ENCODE assay signal across 8 mouse cellular contexts in the genomic region with DNA sequence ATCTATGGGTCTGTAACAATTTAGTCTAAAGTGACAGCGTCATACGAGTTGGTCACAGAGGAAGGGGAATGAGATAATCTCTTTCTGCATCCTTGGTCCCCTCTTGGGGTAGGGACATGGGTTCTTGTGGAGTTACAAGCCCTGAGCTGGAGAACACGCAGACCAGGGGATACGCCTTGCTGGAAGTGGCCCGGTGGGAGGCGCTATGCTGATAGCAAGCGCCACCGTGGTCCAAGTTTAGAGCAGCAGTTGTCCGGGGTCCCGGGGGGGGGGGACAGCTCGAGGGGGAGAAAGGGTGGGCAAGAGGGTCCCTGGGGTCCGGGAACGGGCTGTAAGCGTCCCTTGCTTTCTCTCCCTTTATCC. TPM values are rescaled to one million over a fixed set of nuclear protein-coding genes. Genes with fewer than 3 reads are reported as not detected.
DNase-seq lines count a peak whose midpoint lies in the region; ATAC-seq and TF ChIP-seq lines count a peak whose summit lies in the region.

No protein-coding gene starts in this region.

- peak overlapping the region; percentile 76 for H3K4me3 ChIP-seq in heart, embryonic 11.5 days (ENCODE audit: low read depth, low read length)
- H3K4me3 ChIP-seq in testis, adult 2 months (ENCODE audit: control insufficient read depth, low read depth, low read length) = peak overlapping the region; percentile 91; the same call in 1 of the 2 replicates

- H3K36me3 ChIP-seq in heart, embryonic 11.5 days (ENCODE audit: control insufficient read depth, insufficient read depth, low read length) = no peaks in the 10 kb centered on the region
- no peaks in the 10 kb centered on the region for H3K36me3 ChIP-seq in testis, adult 2 months (ENCODE audit: control insufficient read depth, insufficient read depth, low read length)

- no peaks in the 10 kb centered on the region for H3K9me3 ChIP-seq in heart, embryonic 11.5 days (replicated peaks; ENCODE audit: control insufficient read depth, low read length)

- peak overlapping the region; percentile 84 for H3K9ac ChIP-seq in heart, embryonic 11.5 days (ENCODE audit: low read depth, low read length)

- H3K4me2 ChIP-seq in heart, embryonic 11.5 days = peak overlapping the region; percentile 76

- no peaks in the 10 kb centered on the region for H3K27me3 ChIP-seq in heart, embryonic 11.5 days (ENCODE audit: control insufficient read depth, insufficient read depth, low read length)
- H3K27me3 ChIP-seq in testis, adult 2 months (ENCODE audit: control insufficient read depth, insufficient read depth, low read length) = no peaks in the 10 kb centered on the region

- no peak for TF ChIP-seq CTCF in testis, adult 2 months (IDR thresholded peaks at IDR 0.05; ENCODE audit: control insufficient read depth, insufficient read depth, insufficient replicate concordance, low read depth, low read length)

- no peak for TF ChIP-seq POLR2A in testis, adult 2 months (IDR thresholded peaks at IDR 0.05; ENCODE audit: control insufficient read depth, low read depth, low read length)

- WGBS in heart, embryonic 11.5 days (ENCODE audit: insufficient replicate concordance) = under 1% methylated on average over 14 of the region's 14 CpGs

- ATAC-seq in heart, embryonic 11.5 days (replicated peaks; ENCODE audit: insufficient number of reproducible peaks, low FRiP score, low TSS enrichment) = peak; percentile 64

- no peaks in the 10 kb centered on the region; the same call in 1 of the 2 replicates for H3K4me1 ChIP-seq in heart, embryonic 11.5 days (ENCODE audit: control insufficient read depth, insufficient read depth, low read length)
- H3K4me1 ChIP-seq in testis, adult 2 months (ENCODE audit: control insufficient read depth, insufficient read depth, low read length) = peaks cover 7% of the 10 kb centered on the region

- H3K27ac ChIP-seq in heart, embryonic 11.5 days (ENCODE audit: low read depth, low read length) = peak overlapping the region; percentile 67
- no peak overlapping the region for H3K27ac ChIP-seq in testis, adult 2 months (ENCODE audit: control insufficient read depth, insufficient read depth, low read depth, low read length)

- DNase-seq in right cerebral cortex, adult 18-20 months = peak; percentile 56
- DNase-seq in right cerebral cortex, postnatal 25 days = no peak
- peak; percentile 60 for DNase-seq in cerebellum, adult 9-11 months
- DNase-seq in kidney, postnatal 10 days = peak; percentile 79
- DNase-seq in lung, postnatal 14 days = peak; percentile 53
- DNase-seq in frontal cortex, postnatal 14 days (ENCODE audit: low spot score in 2 of 2) = no peak

RNA-seq across cellular contexts. Expression of a gene that starts 51.7 kb away (rescaled TPM):
- polyA plus RNA-seq in heart, embryonic 11.5 days (2014; fragmentation: Nextera tagmentation; extraction: Ambion mirVana) = 48.3 and 48.7 TPM in 2 replicates
- 3.8 and 4.0 TPM in 2 replicates for polyA plus RNA-seq in testis, adult 2 months (2012; rRNA removed)

Comparison
In these comparisons a context has a peak if more than half of its experiments do, and no peak if none do; other contexts are left out.
1. DNase-seq: peak in right cerebral cortex, adult 18-20 months (single experiment), cerebellum, adult 9-11 months (single experiment), kidney, postnatal 10 days (single experiment) and lung, postnatal 14 days (single experiment); none in right cerebral cortex, postnatal 25 days (single experiment) and frontal cortex, postnatal 14 days (0 of 2).